Mouse (Mus musculus): ENCODE data around the gene Itprid1. TPM values are rescaled to one million over a fixed set of nuclear protein-coding genes. Genes with fewer than 3 reads are reported as not detected.

Gene Itprid1
- polyA plus RNA-seq, 1 experiment = 0.30 TPM

DNA sequence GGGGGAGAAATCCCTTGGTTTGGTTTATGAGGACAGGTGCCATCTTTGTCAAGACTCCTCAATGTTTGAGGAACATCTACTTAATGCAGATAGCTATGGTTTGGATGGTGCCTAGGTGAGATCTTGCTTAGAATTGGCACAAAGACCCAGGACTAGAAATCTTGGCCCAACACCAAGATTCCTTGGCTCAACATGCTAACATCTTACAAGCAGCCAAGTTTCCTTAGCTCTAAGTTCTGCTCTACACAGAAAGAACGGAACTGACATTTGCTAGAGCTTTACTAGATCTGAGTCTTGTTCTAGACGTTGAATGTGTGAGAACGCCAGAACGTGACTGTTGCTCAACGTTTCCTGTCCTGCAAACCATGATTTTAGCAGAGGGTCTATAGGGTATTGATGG lies 191.3 kb downstream of the Itprid1 start:
- no peaks in the 10 kb centered on the region for H3K4me1 ChIP-seq (replicated peaks; ENCODE audit: control insufficient read depth, insufficient read depth, low read length)
- no peak overlapping the region for H3K27ac ChIP-seq (ENCODE audit: control insufficient read depth, insufficient read depth, low read length)
- no peak for DNase-seq
- H3K27me3 ChIP-seq (ENCODE audit: control insufficient read depth, insufficient read depth, low read length) = no peaks in the 10 kb centered on the region
- H3K4me3 ChIP-seq (ENCODE audit: control insufficient read depth, insufficient read depth, low read length) = no peak overlapping the region
- TF ChIP-seq POLR2A (IDR thresholded peaks at IDR 0.05; ENCODE audit: control insufficient read depth, extremely low read depth, insufficient read depth, low read length, poor library complexity) = no peak
- no peaks in the 10 kb centered on the region for H3K36me3 ChIP-seq (ENCODE audit: control insufficient read depth, insufficient read depth, low read length)
- WGBS = 90% methylated on average over 5 of the region's 5 CpGs

Other genes with a start within 250 kb of the Itprid1 start
- not detected in 2 replicates for gene Neurod6, start 155.6 kb upstream of the Itprid1 start, polyA plus RNA-seq (2012; rRNA removed)
- 0.06 and 0.08 TPM in 2 replicates for gene Ppp1r17, start 180.6 kb downstream of the Itprid1 start, polyA plus RNA-seq (2012; rRNA removed)